Mouse (Mus musculus) midbrain, embryonic 14.5 days (tissue): ENCODE data around the gene Shpk. TPM values are rescaled to one million over a fixed set of nuclear protein-coding genes. Genes with fewer than 3 reads are reported as not detected.
A peak's percentile ranks its signal among the peaks of the same experiment; 100 is the strongest.

Source experiments
- ATAC-seq: fragments of 200-750 bp; cut with Nextera tagmentation; 2 replicates; pipeline ENCODE4 v1.8.0; 2017; ENCODE audit warnings: moderate number of reproducible peaks, moderate library complexity; ENCODE audit not compliant: low FRiP score, low TSS enrichment
- DNase-seq: peaks from one replicate; pipeline ENCODE4 v3.0.0-alpha.2; 2015
- H3K27ac ChIP-seq: fragments of 300-500 bp; sonication (generic); replicated peaks from 2 replicates; pipeline ENCODE4 v1.5.1; 2014; ENCODE audit warnings: mild to moderate bottlenecking, low read depth, low read length, moderate library complexity
- H3K27me3 ChIP-seq: fragments of 300-500 bp; sonication (generic); 2 replicates; pipeline ENCODE4 v1.6.1; 2014; ENCODE audit warnings: low read length, control low read depth, mixed read lengths; ENCODE audit not compliant: control insufficient read depth, insufficient read depth
- H3K36me3 ChIP-seq: fragments of 300-500 bp; sonication (generic); 2 replicates; pipeline ENCODE4 v1.6.1; 2014; ENCODE audit warnings: low read length, control low read depth; ENCODE audit not compliant: control insufficient read depth, insufficient read depth
- H3K4me1 ChIP-seq: fragments of 300-500 bp; sonication (generic); 2 replicates; pipeline ENCODE4 v1.6.1; 2014; ENCODE audit warnings: mild to moderate bottlenecking, antibody characterized with exemption, low read length, control low read depth; ENCODE audit not compliant: control insufficient read depth, insufficient read depth
- H3K4me2 ChIP-seq: fragments of 300-500 bp; sonication (generic); 2 replicates; pipeline ENCODE4 v1.6.1; 2014; ENCODE audit warnings: mild to moderate bottlenecking, low read length, moderate library complexity
- H3K4me3 ChIP-seq: fragments of 300-500 bp; sonication (generic); replicated peaks from 2 replicates; pipeline ENCODE4 v1.5.1; 2014; ENCODE audit warnings: low read depth, low read length
- H3K9ac ChIP-seq: fragments of 300-500 bp; sonication (generic); replicated peaks from 2 replicates; pipeline ENCODE4 v1.6.1; 2014; ENCODE audit warnings: mild to moderate bottlenecking, low read length, moderate library complexity
- H3K9me3 ChIP-seq: fragments of 300-500 bp; sonication (generic); 2 replicates; pipeline ENCODE4 v1.6.1; 2016; ENCODE audit warnings: low read length, control low read depth, mixed read lengths; ENCODE audit not compliant: control insufficient read depth
- WGBS: fragments of 180-500 bp; shearing (Covaris S2); extraction: QIAGEN DNeasy Blood & Tissue Kit; methylation state at CpG from one replicate; pipeline ENCODE4 v1.1.7; 2014; 5-methylcytosine and 5-hydroxymethylcytosine counted together
- polyA plus RNA-seq: library from polyadenylated mRNA; unstranded; fragments of >200 nt; fragmentation: Nextera tagmentation; extraction: Ambion mirVana; gene quantifications from 2 replicates; pipeline ENCODE4 v1.2.1, GENCODE M21; 2014

Gene Shpk
- polyA plus RNA-seq, 1 experiment from 2014 or later: 1.6 TPM

DNA sequence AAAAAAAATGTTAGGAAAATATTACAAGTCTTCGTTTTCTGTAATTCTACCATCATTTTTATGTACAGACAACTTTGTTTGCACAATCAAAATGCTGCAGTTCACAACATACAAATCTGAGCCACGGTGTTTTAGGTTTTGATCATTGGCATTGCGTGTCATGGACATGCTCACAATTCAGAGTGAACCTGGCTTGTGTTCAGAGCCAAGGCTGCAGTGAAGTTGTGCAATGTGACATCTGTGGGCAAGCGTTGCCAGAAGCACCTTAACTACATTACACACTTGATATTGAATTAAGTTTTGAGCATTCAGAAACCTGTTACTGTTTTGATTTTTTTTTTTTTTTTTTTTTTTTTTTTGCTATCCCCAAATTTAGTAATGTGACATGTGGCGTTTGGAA is 30.8 kb downstream of the Shpk start:
- no peak for DNase-seq
- H3K4me3 ChIP-seq: no peak overlapping the region
- WGBS: 88% methylated on average over 5 of the region's 5 CpGs

DNA sequence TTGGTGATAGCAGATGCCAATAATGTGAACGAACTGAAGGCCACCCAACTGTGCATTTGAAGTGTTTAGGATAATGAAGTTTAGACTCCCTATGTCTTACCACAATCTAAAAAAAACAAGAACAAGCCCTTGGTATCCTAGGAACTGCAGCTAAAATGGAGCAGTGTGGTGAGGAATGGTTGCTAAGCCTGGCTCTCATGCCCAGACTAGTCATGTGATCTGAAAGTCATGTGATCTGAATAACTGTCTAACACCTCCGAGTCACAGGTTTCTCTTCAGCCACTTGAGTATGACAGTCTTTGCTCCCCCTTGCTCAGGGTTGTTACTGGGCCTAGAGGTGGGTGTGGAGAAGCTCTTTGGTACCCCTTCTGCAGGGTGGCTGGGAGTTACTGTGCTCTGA is 33.3 kb downstream of the Shpk start:
- no peak overlapping the region for H3K4me3 ChIP-seq
- no peak for ATAC-seq
- WGBS: 61% methylated on average over 2 of the region's 2 CpGs

More for the DNA sequence above, 30.8 kb downstream of the Shpk start:
- Histone ChIP-seq H3K4me2 (no peak overlapping the region), H3K27ac (no peak overlapping the region), H3K27me3 (no peaks in the 10 kb centered on the region), H3K4me1 (no peaks in the 10 kb centered on the region), H3K9ac (no peak overlapping the region), H3K9me3 (no peaks in the 10 kb centered on the region), H3K36me3 (no peaks in the 10 kb centered on the region)
- ATAC-seq: no peak

DNA sequence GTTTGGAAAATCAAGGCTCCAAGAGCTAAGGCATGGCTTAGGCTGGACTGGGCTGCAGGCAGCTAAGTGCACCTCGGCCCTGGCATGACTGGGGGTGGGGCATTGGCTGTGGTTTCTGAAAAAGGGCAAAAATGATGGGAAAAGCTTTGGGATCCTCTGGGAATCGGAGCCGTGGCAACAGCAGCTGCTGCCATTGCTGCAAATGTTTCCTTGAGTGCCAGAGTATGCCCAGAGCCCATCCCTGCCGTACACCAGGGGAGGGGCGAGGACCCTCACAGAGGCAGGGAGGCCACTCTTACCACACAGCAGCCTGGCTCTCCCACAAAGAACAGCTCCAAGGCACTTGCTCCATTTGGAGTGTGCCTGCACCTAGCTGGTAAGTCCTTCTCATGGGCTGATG is 34.7 kb downstream of the Shpk start, which contains the start of gene Trpv1:
TSS of gene Trpv1 (plus strand) at position 301 of the 400 bp plus-strand sequence.
- Histone ChIP-seq H3K4me2 (no peak within 1 kb of the TSS), H3K4me1 (no peaks in the 10 kb centered on the region), H3K9me3 (no peaks in the 10 kb centered on the region), H3K27me3 (no peaks in the 10 kb centered on the region), H3K27ac (no peak within 1 kb of the TSS), H3K4me3 (no peak within 1 kb of the TSS), H3K9ac (no peak within 1 kb of the TSS), H3K36me3 (no peaks in the 10 kb centered on the region)
- ATAC-seq (no peak), DNase-seq (peak; percentile 2)
- WGBS: 77% methylated on average over 5 of the region's 5 CpGs

More for the DNA sequence above, 33.3 kb downstream of the Shpk start:
- H3K27me3 ChIP-seq: no peaks in the 10 kb centered on the region
- H3K4me2 ChIP-seq: no peak overlapping the region
- H3K36me3 ChIP-seq: no peaks in the 10 kb centered on the region
- DNase-seq: no peak
- no peak overlapping the region for H3K9ac ChIP-seq
- no peaks in the 10 kb centered on the region for H3K4me1 ChIP-seq
- no peaks in the 10 kb centered on the region for H3K9me3 ChIP-seq
- H3K27ac ChIP-seq: no peak overlapping the region

DNA sequence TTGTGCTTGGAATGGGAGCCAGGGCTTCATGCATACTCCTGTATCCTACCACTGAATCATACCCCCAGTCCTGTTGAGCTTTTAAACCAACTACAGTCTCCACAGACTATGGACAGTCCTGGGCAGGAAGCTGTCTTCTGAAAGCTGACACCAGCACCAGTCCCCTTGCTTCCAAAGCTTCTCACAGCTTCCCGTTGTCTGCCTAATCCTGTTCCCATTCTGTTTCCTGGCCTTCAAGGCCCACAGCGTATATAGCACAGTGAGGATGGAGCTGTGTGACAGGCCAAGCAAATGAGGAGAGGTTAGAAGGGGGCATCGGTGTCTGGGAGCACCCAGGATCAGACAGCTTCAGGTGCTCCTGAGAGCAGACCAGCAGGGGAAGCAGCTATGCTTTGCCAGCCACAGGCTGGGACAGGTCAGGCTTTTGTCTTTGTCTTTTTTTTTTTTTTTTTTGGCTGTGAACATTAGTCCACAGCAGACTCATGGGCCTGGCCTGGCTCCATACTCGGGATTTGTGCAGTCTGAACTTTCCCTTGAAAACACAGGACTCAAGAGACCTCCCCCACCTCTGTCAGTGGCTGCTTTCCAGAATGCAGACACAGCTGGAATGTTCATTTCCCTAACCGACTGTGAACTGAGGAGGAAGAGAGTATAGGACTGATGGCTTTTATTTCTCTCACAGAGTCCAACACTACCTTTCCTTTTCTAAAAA is 36.9 kb downstream of the Shpk start:
- Histone ChIP-seq H3K9me3 (no peaks in the 10 kb centered on the region), H3K36me3 (no peaks in the 10 kb centered on the region), H3K4me1 (no peaks in the 10 kb centered on the region), H3K27me3 (no peaks in the 10 kb centered on the region), H3K4me3 (no peak overlapping the region), H3K27ac (no peak overlapping the region), H3K9ac (no peak overlapping the region), H3K4me2 (no peak overlapping the region)
- no peak for ATAC-seq
- WGBS: 42% methylated on average over 5 of the region's 5 CpGs
- DNase-seq: peak; percentile 35

DNA sequence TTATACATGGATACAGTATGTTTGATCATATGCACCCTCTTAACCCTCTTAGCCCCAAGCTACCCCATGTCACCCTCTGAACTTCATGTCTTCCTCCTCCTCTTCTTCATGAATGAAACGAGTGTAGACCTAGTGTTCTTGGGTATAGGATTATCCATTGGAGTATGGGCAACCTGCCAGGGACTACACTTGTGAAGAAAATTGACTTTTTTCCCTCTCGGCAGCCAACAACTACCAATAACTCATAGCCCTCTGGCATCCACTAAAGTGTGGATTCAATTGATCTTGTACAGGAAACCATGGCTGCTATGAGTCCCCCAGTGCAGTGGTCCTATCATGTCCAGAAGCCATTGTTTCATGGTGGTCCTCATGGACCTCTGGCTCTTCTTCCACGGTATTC is 37.5 kb downstream of the Shpk start:
- H3K4me2 ChIP-seq: no peak overlapping the region
- DNase-seq (no peak), ATAC-seq (no peak)
- H3K36me3 ChIP-seq: no peaks in the 10 kb centered on the region
- 75% methylated on average over 3 of the region's 3 CpGs for WGBS
- H3K27me3 ChIP-seq: no peaks in the 10 kb centered on the region
- no peak overlapping the region for H3K9ac ChIP-seq
- no peaks in the 10 kb centered on the region for H3K4me1 ChIP-seq
- no peak overlapping the region for H3K4me3 ChIP-seq
- H3K27ac ChIP-seq: no peak overlapping the region
- no peaks in the 10 kb centered on the region for H3K9me3 ChIP-seq

DNA sequence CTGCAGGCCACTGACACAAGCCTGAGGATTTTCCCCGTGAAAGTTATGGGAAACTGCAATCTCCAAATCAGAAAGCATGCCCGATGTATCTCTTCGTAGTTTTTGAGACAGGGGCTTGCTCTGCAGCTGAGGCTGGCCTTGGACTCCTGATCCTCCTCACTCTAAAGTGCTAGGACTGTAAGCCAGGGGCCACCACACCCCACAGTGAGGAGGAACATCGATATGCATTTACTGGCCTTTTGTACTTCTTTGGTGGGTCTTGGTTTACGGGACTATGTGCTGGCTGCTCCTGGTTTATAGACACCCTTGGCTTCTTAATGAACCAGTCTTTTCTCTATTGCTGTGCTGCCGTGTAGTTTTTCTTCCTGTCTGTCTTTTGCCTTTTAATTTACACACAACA is 42.9 kb downstream of the Shpk start:
- 85% methylated on average over 6 of the region's 6 CpGs for WGBS
- no peaks in the 10 kb centered on the region for H3K36me3 ChIP-seq
- H3K27ac ChIP-seq: no peak overlapping the region
- no peaks in the 10 kb centered on the region for H3K9me3 ChIP-seq
- ATAC-seq (no peak), DNase-seq (no peak)
- no peak overlapping the region for H3K9ac ChIP-seq
- no peak overlapping the region for H3K4me2 ChIP-seq
- no peak overlapping the region for H3K4me3 ChIP-seq
- H3K27me3 ChIP-seq: no peaks in the 10 kb centered on the region
- H3K4me1 ChIP-seq: no peaks in the 10 kb centered on the region

DNA sequence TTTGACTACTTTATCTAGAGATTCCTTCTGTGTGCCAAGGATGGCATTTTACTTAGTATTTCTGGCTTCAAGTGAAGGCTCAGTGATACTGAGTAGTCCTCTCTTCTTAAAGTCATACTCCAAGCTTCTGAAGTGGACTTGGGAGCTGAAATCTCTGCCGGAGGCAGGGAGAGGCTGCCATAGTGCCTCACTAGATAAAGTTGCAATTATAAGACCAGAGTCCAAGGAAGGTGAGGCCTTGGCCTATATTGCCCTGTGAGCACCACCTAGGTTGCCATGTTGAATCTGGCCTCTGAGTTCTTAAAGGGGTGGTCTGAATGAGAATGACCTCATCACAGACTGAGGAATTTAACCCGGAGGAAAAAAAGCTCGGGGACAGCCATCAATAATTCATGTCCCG is 43.5 kb downstream of the Shpk start:
- Histone ChIP-seq H3K4me3 (no peak overlapping the region), H3K36me3 (no peaks in the 10 kb centered on the region), H3K27me3 (no peaks in the 10 kb centered on the region), H3K4me1 (no peaks in the 10 kb centered on the region), H3K27ac (no peak overlapping the region), H3K9me3 (no peaks in the 10 kb centered on the region), H3K4me2 (no peak overlapping the region), H3K9ac (no peak overlapping the region)
- ATAC-seq (no peak), DNase-seq (no peak)
- WGBS: 86% methylated on average over 4 of the region's 4 CpGs

DNA sequence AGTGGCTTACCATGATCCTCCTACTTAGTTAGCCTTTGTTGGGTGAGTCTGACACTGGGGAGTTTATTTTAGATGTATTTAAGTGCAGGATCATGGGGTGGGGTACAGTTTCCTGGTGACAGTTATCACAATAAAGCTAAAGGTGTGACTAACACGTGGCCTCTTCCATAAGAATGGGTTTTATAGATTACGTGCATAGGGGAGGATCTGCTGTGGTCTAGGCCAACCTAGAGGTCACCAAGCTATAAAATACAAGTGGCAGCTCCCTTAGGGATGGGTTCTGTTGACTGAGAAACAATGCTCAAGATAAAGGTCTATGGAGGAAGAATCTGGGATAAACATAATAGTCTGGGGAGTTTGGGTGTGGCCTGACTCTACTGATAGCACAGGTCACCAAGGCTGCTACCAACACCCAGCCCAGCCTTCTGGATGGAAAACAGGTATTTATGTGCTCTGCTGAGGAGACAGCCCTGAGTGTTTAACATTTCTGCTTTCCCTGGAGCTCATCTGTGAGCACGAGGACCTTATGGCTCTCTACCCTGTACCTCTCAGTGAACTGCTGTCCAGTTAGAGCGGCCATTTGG is 58.2 kb downstream of the Shpk start:
- Histone ChIP-seq H3K27me3 (no peaks in the 10 kb centered on the region), H3K9ac (no peak overlapping the region), H3K27ac (no peak overlapping the region), H3K36me3 (no peaks in the 10 kb centered on the region), H3K4me2 (no peak overlapping the region), H3K9me3 (no peaks in the 10 kb centered on the region), H3K4me1 (no peaks in the 10 kb centered on the region), H3K4me3 (no peak overlapping the region)
- ATAC-seq (no peak), DNase-seq (no peak)
- 77% methylated on average over 4 of the region's 4 CpGs for WGBS

DNA sequence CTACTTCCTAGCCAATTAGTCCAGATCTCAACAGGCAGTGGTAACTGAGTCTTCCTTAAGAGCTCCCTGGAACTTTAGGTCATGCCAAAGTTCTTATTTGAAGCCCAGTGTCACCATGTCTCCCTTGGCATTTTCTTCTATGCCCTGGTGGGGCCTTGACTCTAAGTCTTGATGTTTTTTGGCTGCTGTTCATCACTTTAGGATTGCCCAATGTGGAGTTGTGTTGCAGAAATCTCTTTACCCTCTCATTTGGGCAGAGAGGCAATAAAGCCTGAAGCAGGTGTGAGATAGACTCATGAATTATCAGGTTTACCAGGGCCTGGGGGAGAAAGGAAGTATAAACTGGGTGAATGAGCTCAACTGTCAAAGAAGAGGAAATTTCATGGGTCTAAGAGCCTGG is 59.4 kb downstream of the Shpk start:
- DNase-seq: no peak
- no peaks in the 10 kb centered on the region for H3K27me3 ChIP-seq

More for the DNA sequence above, 59.4 kb downstream of the Shpk start:
- no peaks in the 10 kb centered on the region for H3K36me3 ChIP-seq
- H3K9me3 ChIP-seq: no peaks in the 10 kb centered on the region
- no peak overlapping the region for H3K9ac ChIP-seq
- H3K27ac ChIP-seq: no peak overlapping the region
- H3K4me3 ChIP-seq: no peak overlapping the region
- no peaks in the 10 kb centered on the region for H3K4me1 ChIP-seq
- ATAC-seq: no peak
- H3K4me2 ChIP-seq: no peak overlapping the region
